Mouse (Mus musculus) cerebellum, adult 11-12 months (tissue): ENCODE data around the gene Syce1l.

Experiments
- DNase-seq: peaks from one replicate; pipeline ENCODE4 v3.0.0; 2022

The Syce1l gene

GRCm38 (mm10) chr8:113674611-113675010, 31.6 kb downstream of the Syce1l start:
- DNase-seq: no peak

DNA sequence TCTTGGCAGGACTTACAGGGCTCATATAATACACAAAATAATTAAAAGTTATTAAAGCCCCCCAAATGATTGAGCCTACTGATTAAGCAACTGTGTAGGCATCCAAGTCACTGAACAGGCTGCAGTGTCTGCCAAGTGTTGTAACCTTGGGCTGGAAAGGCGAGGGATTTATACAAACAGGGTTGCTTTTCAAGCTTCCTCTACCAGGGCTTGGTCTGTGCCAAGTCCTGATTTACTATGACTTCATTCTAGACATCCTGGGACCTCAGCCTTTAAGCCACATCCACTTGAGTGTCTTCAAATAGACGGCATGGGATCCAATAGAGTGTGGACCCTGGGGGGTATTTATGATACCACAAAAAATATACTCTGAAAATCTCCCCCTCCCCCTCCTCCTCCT, 32.3 kb downstream of the Syce1l start:
- DNase-seq: no peak

GRCm38 (mm10) chr8:113676811-113677210, 33.8 kb downstream of the Syce1l start:
- no peak for DNase-seq

DNA sequence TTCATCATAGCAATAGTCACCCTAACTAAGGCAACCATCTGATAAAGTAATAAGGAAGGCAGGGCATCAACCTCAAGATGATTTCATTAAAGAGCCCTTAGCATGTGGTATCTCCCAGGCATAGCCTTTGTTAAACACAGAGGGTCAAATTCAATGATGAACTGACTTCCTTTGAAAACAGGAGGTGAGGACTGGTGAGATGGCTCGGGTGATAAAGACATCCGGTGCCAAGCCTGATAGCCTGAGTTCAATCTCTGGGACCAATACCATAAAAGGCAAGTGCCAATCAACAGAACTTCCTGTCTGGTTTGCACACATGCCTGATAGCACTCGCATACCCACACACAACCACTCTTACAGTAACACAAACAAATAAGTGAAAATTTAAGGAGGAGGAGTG, 36.3 kb downstream of the Syce1l start:
- no peak for DNase-seq

- peak; percentile 17 for DNase-seq
These were observed 45.0 kb downstream of the Syce1l start for GRCm38 (mm10) chr8:113687889-113688542.

DNA sequence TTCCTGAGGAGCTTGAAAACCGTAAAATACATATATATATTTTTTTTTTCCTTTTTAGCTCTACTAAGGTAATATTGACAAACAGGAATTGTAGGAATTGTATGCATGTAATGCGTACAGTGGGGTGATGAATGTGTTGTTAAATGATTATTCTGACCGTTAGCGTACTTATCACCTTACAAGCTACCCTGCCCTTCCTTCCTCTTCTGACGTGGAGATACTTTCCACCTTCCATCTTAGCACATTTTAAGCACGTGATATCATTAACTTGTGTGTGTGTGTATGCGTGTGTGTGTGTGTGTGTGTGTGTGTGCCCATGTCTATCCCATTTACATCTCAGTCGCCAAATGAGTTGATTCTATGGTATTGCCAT, 45.5 kb downstream of the Syce1l start:
- DNase-seq: no peak

DNA sequence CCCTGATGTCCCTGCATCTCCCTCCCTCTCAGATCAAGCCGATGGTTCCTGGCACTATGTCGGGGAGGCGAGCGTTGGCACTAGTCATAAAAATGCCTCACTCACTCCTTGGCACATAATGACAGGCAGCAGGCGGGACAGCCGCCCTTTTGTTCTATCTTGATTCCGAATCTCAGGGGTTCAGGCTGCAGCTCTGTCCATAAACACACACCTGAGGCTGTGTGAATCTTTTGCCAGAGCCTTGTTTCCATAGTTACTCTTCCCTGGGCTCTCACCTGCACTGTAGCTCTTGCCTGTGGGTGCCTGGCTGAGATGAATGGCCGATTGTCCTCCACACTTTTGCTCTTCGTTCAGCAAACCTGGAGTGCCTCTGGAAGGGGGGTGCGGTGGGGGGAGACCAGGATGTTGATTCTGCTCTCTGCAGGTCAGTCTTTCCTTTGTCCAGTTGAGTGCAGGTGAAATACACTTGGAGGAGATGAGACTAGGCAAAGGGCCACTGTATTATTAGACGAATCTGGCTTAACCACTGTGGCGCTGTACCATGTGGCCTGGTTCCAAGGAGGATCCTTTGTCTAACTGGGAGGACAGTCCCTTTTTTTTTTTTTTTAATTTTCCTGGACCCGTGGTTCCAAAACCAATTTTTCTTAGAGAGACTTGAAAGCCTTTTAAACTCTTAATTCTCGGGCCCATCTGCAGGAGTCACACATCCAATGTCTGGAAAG, 48.8 kb downstream of the Syce1l start:
- DNase-seq: peak; percentile 12

GRCm38 (mm10) chr8:113704968-113705367, 62.0 kb downstream of the Syce1l start:
- DNase-seq: no peak
